Mouse (Mus musculus) myocyte (in vitro differentiated cells): ENCODE results near the gene Atl1.

Experiments
- CEBPB ChIP-seq: IDR thresholded peaks from 2 replicates; pipeline ENCODE4 v1.6.1; 2011; ENCODE audit warnings: mild to moderate bottlenecking, moderate library complexity; ENCODE audit not compliant: poor library complexity, insufficient read depth, severe bottlenecking
- POLR2A ChIP-seq: IDR thresholded peaks from one replicate; pipeline ENCODE4 v1.6.1; 2011; ENCODE audit warnings: low read depth, mild to moderate bottlenecking, control low read depth, moderate library complexity; ENCODE audit not compliant: insufficient read length
- SRF ChIP-seq: IDR thresholded peaks from one replicate; pipeline ENCODE4 v1.6.1; 2011; ENCODE audit warnings: low read depth; ENCODE audit not compliant: control insufficient read depth, insufficient read length
- TCF12 ChIP-seq: IDR thresholded peaks from one replicate; pipeline ENCODE4 v1.6.1; 2011; ENCODE audit warnings: mild to moderate bottlenecking, control low read depth; ENCODE audit not compliant: poor library complexity, insufficient read depth, severe bottlenecking

GRCm38 (mm10) chr12:69973666-69974065 is 81.3 kb downstream of the Atl1 start:
- TF ChIP-seq POLR2A (no peak), CEBPB (no peak), SRF (no peak), TCF12 (no peak)
